Mouse (Mus musculus): ENCODE data around the gene Tsc1.

The Tsc1 gene

GRCm38 (mm10) chr2:28640461-28641424 is at the start of gene Tsc1:
TSS of gene Tsc1 (plus strand) at chr2:28641228.
- DNase-seq: peak; percentile 98

GRCm38 (mm10) chr2:28591479-28591878 is 49.5 kb upstream of the Tsc1 start:
- no peak for DNase-seq

- peak; percentile 82 for DNase-seq
Observed at GRCm38 (mm10) chr2:28592809-28593208, 48.2 kb upstream of the Tsc1 start.

- DNase-seq: no peak
Observed at GRCm38 (mm10) chr2:28596021-28596420, 45.0 kb upstream of the Tsc1 start.

- DNase-seq: no peak
Observed at GRCm38 (mm10) chr2:28596998-28597397, 44.0 kb upstream of the Tsc1 start.

- no peak for DNase-seq
Observed at GRCm38 (mm10) chr2:28597733-28598547, 43.1 kb upstream of the Tsc1 start.

- DNase-seq: no peak
Observed at GRCm38 (mm10) chr2:28598692-28599568, 42.1 kb upstream of the Tsc1 start.

GRCm38 (mm10) chr2:28599569-28599900 is 41.5 kb upstream of the Tsc1 start:
- no peak for DNase-seq

- no peak for DNase-seq
Observed at GRCm38 (mm10) chr2:28601720-28602590, 39.1 kb upstream of the Tsc1 start.

GRCm38 (mm10) chr2:28603542-28603941 is 37.5 kb upstream of the Tsc1 start:
- no peak for DNase-seq

- DNase-seq: no peak
Observed at GRCm38 (mm10) chr2:28605789-28606541, 35.1 kb upstream of the Tsc1 start.

- no peak for DNase-seq
Observed at GRCm38 (mm10) chr2:28606601-28607340, 34.3 kb upstream of the Tsc1 start.

- no peak for DNase-seq
Observed at GRCm38 (mm10) chr2:28607341-28608165, 33.5 kb upstream of the Tsc1 start.

GRCm38 (mm10) chr2:28609851-28610250 is 31.2 kb upstream of the Tsc1 start:
- DNase-seq: no peak

GRCm38 (mm10) chr2:28610716-28611406 is 30.2 kb upstream of the Tsc1 start:
- no peak for DNase-seq

- no peak for DNase-seq
Observed at GRCm38 (mm10) chr2:28611407-28611787, 29.6 kb upstream of the Tsc1 start.

- no peak for DNase-seq
Observed at GRCm38 (mm10) chr2:28612436-28613063, 28.5 kb upstream of the Tsc1 start.

- DNase-seq: no peak
Observed at GRCm38 (mm10) chr2:28613599-28613998, 27.4 kb upstream of the Tsc1 start.
